Mouse (Mus musculus) liver, adult 2 months (tissue): Measurements from ENCODE around the gene Sorcs1.

Experiments
- CTCF ChIP-seq: fragments of 200-500 bp; IDR thresholded peaks from 2 replicates; pipeline ENCODE4 v1.5.1; 2011; ENCODE audit warnings: low read depth, low read length, control low read depth
- POLR2A ChIP-seq: fragments of 200-500 bp; IDR thresholded peaks from 2 replicates; pipeline ENCODE4 v1.6.1; 2011; ENCODE audit warnings: low read length, control low read depth; ENCODE audit not compliant: insufficient read depth; ENCODE audit errors: extremely low read depth

DNA sequence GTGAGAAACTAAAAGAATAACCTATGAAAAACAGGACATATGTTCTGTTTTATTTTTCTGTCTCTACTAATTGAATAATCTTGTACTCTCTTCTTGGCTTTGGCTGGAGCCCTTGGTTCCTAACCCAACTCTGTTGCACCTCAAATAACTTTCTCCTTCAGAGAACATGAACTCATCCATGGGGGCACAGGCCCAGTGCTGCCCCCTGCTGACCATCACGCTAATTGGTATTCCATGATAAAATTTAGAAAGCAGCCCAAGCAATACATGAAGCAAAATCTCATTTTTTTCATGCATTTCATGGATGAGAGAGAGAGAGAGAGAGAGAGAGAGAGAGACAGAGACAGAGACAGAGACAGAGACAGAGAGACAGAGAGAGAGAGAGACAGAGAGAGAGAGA is 255.5 kb downstream of the Sorcs1 start:
- no peak for TF ChIP-seq POLR2A
- peak; percentile 62 for TF ChIP-seq CTCF
